Mouse (Mus musculus) small intestine, adult 2 months (tissue): ENCODE measurements at regions not wholly inside any gene's neighbourhood (a gene's known extent, or its start where the extent isn't known, plus 50 kb on each side); places are given as distances from the start of the nearest gene placed in this dataset.

Experiments
- CTCF ChIP-seq: fragments of 200-500 bp; IDR thresholded peaks from 2 replicates; pipeline ENCODE4 v1.5.1; 2012; ENCODE audit warnings: low read depth, mild to moderate bottlenecking, control low read depth, inconsistent platforms, low read length, moderate library complexity, mixed read lengths; ENCODE audit not compliant: insufficient replicate concordance, insufficient read length; ENCODE audit errors: extremely low read depth
- POLR2A ChIP-seq: fragments of 200-500 bp; IDR thresholded peaks from 2 replicates; pipeline ENCODE4 v1.6.1; 2012; ENCODE audit warnings: low read depth, mild to moderate bottlenecking, control low read depth, inconsistent platforms, low read length, moderate library complexity

GRCm38 (mm10) chr5:18447665-18448329, 87.6 kb upstream of the Gnai1 start:
- TF ChIP-seq CTCF (no peak), POLR2A (no peak)
